Mouse (Mus musculus) 3134 (cell line): Measurements from ENCODE around the gene Atp6v1d.

Experiments used
- DNase-seq: peaks from one replicate; pipeline ENCODE4 v3.0.0-alpha.2; 2011; ENCODE audit warnings: low spot score; ENCODE audit not compliant: insufficient read length; ENCODE audit errors: extremely low read depth

Atp6v1d gene

GRCm38 (mm10) chr12:78800036-78800435 lies 61.4 kb downstream of the Atp6v1d start:
- no peak for DNase-seq

GRCm38 (mm10) chr12:78794236-78794635 lies 67.2 kb downstream of the Atp6v1d start:
- no peak for DNase-seq

GRCm38 (mm10) chr12:78790791-78791190 lies 70.6 kb downstream of the Atp6v1d start:
- DNase-seq, result no peak
